Mouse (Mus musculus): Measurements from ENCODE around the gene Arhgef19. TPM values are rescaled to one million over a fixed set of nuclear protein-coding genes. Genes with fewer than 3 reads are reported as not detected.

The Arhgef19 gene
- polyA plus RNA-seq, 1 experiment from 2014 or later = 10.9 TPM

DNA sequence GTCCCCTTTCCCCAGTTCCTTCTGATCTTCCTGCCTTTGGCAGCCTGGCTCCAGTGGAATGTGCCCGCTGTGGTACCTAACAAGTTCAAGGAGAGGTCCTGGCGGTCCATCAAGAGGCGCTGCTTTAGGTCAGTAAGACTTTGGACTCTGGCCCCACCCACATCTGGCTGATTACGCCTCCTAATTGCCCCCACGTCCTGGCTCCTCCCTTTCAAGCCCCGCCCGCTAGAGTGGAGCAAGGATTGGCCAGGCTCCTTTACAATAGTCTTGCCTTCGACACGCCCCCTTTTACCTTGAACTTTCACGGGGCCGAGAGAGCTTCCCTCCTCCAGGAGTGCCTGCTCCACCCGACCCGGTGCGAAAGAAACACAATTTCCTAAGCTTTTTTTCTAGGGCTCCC, 1.3 kb downstream of the Arhgef19 start:
- peak overlapping the region; percentile 17; the same call in 1 of the 2 replicates for H3K4me2 ChIP-seq (replicated peaks)
- H3K36me3 ChIP-seq = no peaks in the 10 kb centered on the region
- peaks cover 92% of the 10 kb centered on the region for H3K27me3 ChIP-seq
- peaks cover 50% of the 10 kb centered on the region for H3K4me1 ChIP-seq
- H3K4me3 ChIP-seq = no peak overlapping the region
- H3K9me3 ChIP-seq (replicated peaks) = no peaks in the 10 kb centered on the region
- H3K27ac ChIP-seq = no peak overlapping the region
- H3K9ac ChIP-seq = no peak overlapping the region
- WGBS = 2% methylated on average over 14 of the region's 14 CpGs
- no peak for ATAC-seq (ENCODE audit: low FRiP score)

DNA sequence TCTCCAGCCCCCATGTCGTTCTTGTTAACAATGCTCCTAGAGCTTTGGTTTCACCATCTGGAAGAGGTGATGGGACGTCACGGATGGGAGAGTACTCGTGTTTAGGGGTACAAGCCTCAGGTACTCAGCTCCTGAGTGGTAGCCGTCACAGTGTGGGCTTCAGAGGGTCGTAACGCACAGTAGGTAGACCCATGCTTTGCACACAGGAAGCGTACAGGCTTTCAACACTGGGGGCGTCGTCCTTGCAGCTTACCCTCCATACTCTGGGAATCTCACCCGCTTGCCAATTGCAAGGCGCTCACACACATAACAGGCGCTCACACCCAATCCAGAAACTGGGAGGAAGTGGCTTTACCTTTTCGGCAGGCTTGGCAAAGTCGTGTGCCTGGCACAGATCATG, 2.6 kb downstream of the Arhgef19 start:
- Histone ChIP-seq H3K4me3 (no peak overlapping the region), H3K4me1 (peaks cover 62% of the 10 kb centered on the region), H3K9me3 (replicated peaks) (no peaks in the 10 kb centered on the region), H3K4me2 (replicated peaks) (peak overlapping the region; percentile 26; the same call in 1 of the 2 replicates), H3K27me3 (peaks cover 96% of the 10 kb centered on the region), H3K27ac (no peak overlapping the region), H3K36me3 (no peaks in the 10 kb centered on the region), H3K9ac (no peak overlapping the region)
- no peak for ATAC-seq (ENCODE audit: low FRiP score)
- WGBS = 34% methylated on average over 15 of the region's 15 CpGs

DNA sequence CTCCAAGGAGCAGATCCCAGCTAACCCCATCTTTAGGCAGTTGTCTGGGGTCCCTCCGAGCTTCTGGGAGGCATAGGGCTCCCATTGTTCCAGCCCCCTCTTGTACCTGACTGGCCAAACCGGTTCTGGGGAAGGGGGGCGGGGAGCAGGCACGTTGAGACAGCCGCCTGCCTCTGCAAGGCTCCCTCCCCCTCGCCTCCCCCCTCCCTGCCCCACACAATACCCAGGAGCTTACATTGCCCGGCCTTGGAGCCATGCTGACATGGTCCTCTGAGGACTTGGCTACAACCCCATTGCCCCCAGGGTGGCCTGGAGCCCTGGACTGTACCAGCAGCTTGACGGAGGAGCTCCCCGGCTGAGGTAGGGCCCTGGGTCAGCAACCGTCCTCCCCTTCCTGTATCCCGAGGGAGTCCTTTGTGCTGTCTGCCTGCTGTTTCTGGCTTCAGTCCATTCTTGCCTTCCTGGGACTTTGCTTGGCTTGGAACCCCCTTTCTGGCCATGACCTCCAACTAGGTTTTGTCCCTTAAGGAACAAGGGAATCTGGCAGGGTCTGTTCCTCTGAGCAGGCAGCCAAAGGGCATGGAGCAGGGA, 3.4 kb downstream of the Arhgef19 start:
- peaks cover 71% of the 10 kb centered on the region for H3K4me1 ChIP-seq
- WGBS = 6% methylated on average over 10 of the region's 11 CpGs
- peak overlapping the region; percentile 26 for H3K4me2 ChIP-seq (replicated peaks)
- 0 out of 2 replicates have a peak, but pooled peaks have one; percentile 9 for ATAC-seq (ENCODE audit: low FRiP score)
- peaks cover 98% of the 10 kb centered on the region for H3K27me3 ChIP-seq
- H3K9ac ChIP-seq = no peak overlapping the region
- H3K36me3 ChIP-seq = no peaks in the 10 kb centered on the region
- H3K9me3 ChIP-seq (replicated peaks) = no peaks in the 10 kb centered on the region
- peak overlapping the region; percentile 10; the same call in 1 of the 2 replicates for H3K4me3 ChIP-seq
- H3K27ac ChIP-seq = no peak overlapping the region

DNA sequence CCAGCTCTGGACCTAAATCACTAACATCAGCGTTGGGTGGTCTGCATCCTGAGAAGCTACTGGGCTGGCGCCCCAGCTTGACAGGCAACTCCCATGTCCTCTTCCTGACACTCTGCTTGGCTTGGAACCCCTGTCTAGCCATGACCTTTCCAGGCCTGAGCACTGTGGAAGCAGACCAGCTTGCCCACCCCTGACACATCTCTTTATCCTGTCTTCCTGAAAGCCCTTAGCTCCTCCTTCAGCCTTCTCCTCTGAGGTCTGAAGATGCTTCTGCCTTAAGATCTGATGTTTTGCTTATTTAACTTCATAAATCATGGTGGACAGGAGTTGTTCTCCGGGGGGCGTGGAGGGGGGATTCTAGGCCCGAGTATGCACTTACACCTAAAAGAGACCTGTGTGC, 4.3 kb downstream of the Arhgef19 start:
- H3K4me1 ChIP-seq = peaks cover 79% of the 10 kb centered on the region
- H3K27me3 ChIP-seq = peaks cover 98% of the 10 kb centered on the region
- H3K9me3 ChIP-seq (replicated peaks) = no peaks in the 10 kb centered on the region
- H3K27ac ChIP-seq = no peak overlapping the region
- no peak for ATAC-seq (ENCODE audit: low FRiP score)
- 0 out of 2 replicates have a peak overlapping the region, but pooled peaks have one; percentile 34 for H3K4me2 ChIP-seq (replicated peaks)
- 55% methylated on average over 5 of the region's 5 CpGs for WGBS
- no peak overlapping the region for H3K4me3 ChIP-seq
- H3K9ac ChIP-seq = no peak overlapping the region
- no peaks in the 10 kb centered on the region for H3K36me3 ChIP-seq

DNA sequence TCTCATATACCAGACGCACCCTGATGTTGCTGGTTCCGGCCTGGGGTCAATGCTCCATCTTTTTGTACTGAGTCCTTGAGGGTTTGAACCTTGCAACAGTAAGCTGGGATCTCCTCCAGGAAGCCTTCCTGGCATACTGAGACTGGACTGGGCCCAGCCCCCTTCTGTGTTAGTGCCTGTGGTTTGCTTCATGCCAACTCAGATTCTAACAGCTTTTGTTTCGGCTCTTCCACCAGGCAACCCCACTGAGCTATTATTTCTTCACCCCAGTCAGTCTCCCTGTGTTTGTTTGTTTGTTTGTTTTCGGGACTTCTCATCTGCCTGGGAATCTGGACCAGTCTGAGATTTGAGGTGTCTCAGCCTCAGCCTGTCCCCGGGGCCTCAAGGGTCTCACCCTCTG, 5.1 kb downstream of the Arhgef19 start:
- no peaks in the 10 kb centered on the region for H3K9me3 ChIP-seq (replicated peaks)
- H3K4me2 ChIP-seq (replicated peaks) = peak overlapping the region; percentile 34
- H3K27ac ChIP-seq = peak overlapping the region; percentile 73
- H3K4me3 ChIP-seq = no peak overlapping the region; the same call in 1 of the 2 replicates
- no peak for ATAC-seq (ENCODE audit: low FRiP score)
- H3K27me3 ChIP-seq = peaks cover 98% of the 10 kb centered on the region
- 38% methylated on average over 5 of the region's 5 CpGs for WGBS
- H3K36me3 ChIP-seq = no peaks in the 10 kb centered on the region
- no peak overlapping the region for H3K9ac ChIP-seq
- H3K4me1 ChIP-seq = peaks cover 73% of the 10 kb centered on the region

DNA sequence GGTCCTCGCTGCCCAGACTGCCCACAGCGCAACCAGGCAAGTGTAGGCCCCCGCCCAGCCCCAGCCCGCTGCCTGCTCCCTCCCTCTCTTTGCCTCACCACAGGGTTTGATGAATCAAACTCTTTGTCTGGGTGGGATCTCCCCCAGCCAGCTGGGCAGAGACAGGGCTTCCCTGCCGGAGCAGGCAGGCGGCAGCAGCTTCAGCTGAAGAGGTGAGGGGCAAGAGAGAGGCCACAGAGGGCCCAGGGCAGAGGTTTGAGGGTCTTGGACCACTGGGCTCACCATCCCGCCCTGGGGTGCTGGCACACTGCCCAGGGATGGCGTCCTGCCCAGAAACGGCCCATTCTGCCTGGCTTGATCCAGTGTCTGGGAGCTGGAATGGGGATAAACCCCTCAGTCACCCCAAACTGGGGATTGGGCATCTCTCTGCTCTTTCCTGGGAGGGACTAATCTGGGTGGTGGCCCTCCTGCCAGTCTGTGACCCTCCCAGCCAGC, 5.7 kb downstream of the Arhgef19 start:
- Histone ChIP-seq H3K4me3 (peak overlapping the region; percentile 3; the same call in 1 of the 2 replicates), H3K9me3 (replicated peaks) (no peaks in the 10 kb centered on the region), H3K27ac (peak overlapping the region; percentile 73), H3K4me1 (peaks cover 67% of the 10 kb centered on the region), H3K9ac (no peak overlapping the region), H3K27me3 (peaks cover 98% of the 10 kb centered on the region), H3K4me2 (replicated peaks) (peak overlapping the region; percentile 34), H3K36me3 (no peaks in the 10 kb centered on the region)
- 13% methylated on average over 9 of the region's 9 CpGs for WGBS
- ATAC-seq (ENCODE audit: low FRiP score) = peak; percentile 41; the same call in 1 of the 2 replicates

DNA sequence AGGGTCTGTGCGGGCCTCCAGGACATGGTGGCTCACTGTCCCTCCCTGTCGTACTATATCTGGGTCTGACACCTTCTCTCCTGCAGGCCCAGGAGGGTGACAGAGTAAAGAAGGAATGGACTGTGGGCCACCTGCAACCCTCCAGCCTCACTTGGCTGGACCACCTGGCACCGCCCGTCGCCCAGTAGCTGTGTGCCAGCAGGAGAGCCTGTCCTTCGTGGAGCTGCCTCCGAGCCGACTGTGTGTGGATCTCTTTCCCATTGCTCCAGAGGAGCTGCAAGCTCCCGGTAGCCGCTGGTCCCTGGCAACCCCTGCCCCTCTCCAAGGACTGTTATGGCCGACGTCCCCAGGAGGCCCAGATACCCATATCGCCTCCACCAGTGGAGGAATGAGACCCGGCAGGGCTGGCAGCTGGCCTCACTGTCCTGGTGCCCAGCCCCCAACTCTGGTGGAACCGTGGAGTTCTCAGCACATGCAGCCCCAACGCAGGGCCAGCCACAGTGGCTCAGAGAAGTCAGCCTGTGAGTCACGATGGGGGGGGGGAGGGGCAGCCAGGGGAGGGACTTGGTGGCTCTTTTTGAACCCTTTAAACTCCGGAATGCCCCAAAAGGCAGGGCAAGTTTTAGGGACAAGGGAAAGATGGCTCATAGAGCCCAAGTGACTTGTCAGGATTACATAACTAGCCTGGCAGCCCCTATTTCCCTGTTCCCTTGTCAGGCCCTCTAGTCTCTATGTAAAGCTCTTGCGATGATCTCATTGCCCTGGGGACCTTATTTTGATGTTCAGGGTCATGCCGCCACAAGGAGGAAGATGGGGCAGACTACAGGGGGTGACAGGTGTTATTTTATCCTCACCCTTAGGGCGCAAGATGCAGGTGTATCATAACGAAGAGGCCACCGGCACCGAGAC, 7.0 kb downstream of the Arhgef19 start:
- WGBS = 18% methylated on average over 24 of the region's 24 CpGs

DNA sequence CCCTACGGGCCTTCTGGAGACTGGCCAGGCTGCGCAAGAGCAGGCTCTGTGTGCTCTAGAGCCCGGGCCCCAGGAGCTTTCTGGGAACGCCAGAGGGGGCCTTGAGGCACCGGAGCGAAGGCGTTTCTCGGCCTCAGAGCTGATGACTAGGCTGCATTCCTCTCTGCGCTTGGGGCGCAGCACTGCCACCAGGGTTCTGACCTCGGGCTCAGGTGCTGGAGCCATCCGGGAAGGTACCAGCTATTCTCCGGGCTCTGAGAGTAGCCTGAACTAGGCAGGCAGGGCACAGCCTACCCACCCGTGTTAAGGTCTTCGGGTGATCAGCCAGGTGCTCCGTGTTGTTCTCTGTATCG, 7.7 kb downstream of the Arhgef19 start:
- Histone ChIP-seq H3K4me2 (replicated peaks) (peak overlapping the region; percentile 59), H3K4me3 (peak overlapping the region; percentile 42), H3K9me3 (replicated peaks) (no peaks in the 10 kb centered on the region), H3K27ac (no peak overlapping the region), H3K4me1 (peaks cover 65% of the 10 kb centered on the region), H3K27me3 (peaks cover 91% of the 10 kb centered on the region), H3K9ac (no peak overlapping the region), H3K36me3 (no peaks in the 10 kb centered on the region)
- 5% methylated on average over 17 of the region's 17 CpGs for whole genome bisulfite sequencing
- no peak for ATAC-seq (ENCODE audit: low FRiP score)

More for the DNA sequence above, 7.0 kb downstream of the Arhgef19 start:
- H3K4me3 ChIP-seq = 0 out of 2 replicates have a peak overlapping the region, but pooled peaks have one; percentile 42
- H3K36me3 ChIP-seq = no peaks in the 10 kb centered on the region
- ATAC-seq (ENCODE audit: low FRiP score) = no peak
- H3K27me3 ChIP-seq = peaks cover 97% of the 10 kb centered on the region
- no peaks in the 10 kb centered on the region for H3K9me3 ChIP-seq (replicated peaks)
- H3K27ac ChIP-seq = no peak overlapping the region
- peaks cover 68% of the 10 kb centered on the region for H3K4me1 ChIP-seq
- peak overlapping the region; percentile 59 for H3K4me2 ChIP-seq (replicated peaks)
- 0 out of 2 replicates have a peak overlapping the region, but pooled peaks have one; percentile 20 for H3K9ac ChIP-seq

DNA sequence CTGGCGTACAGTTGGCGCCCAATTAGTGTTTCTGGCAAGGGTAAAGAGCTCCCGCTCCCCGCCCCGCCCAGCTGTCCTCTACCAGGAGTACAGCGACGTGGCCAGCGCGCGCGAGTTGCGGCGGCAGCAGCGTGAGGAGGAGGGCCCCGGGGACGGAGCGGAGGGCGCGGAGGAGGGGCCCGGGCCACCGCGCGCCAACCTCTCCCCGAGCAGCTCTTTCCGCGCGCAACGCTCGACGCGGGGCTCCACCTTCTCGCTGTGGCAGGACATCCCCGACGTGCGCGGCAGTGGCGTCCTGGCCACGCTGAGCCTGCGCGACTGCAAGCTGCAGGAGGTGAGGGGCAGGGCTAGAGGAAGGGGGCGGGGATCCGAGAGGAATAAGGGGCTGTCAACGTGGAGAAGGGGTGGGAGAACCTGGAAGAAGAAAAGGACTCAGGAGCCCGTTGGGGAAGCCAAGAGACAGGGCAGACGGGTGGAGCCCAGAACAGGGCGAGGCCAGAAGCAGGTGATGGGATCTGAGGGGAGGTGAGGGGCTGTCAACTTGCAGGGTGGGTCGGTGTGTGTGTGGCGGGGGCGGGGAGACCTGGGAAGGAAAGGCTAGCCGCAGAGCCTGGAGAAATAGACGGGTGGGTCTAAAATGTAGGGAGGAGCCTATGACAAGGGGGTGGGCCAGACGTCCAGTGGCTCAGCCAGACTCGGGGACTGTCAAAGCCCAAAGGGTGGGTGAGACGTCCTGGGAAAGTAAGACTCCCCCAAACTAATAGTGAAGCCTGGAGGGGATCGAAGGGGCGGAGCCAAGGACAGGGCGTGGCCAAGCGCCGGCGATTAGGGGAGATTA, 8.7 kb downstream of the Arhgef19 start:
- Histone ChIP-seq H3K9ac (peak overlapping the region; percentile 32; the same call in 1 of the 2 replicates), H3K27ac (no peak overlapping the region), H3K9me3 (replicated peaks) (no peaks in the 10 kb centered on the region), H3K4me1 (peaks cover 55% of the 10 kb centered on the region), H3K4me2 (replicated peaks) (peak overlapping the region; percentile 59), H3K27me3 (peaks cover 81% of the 10 kb centered on the region), H3K36me3 (no peaks in the 10 kb centered on the region), H3K4me3 (peak overlapping the region; percentile 42)
- ATAC-seq (ENCODE audit: low FRiP score) = 0 out of 2 replicates have a peak, but pooled peaks have one; percentile 12
- WGBS = 2% methylated on average over 53 of the region's 60 CpGs

DNA sequence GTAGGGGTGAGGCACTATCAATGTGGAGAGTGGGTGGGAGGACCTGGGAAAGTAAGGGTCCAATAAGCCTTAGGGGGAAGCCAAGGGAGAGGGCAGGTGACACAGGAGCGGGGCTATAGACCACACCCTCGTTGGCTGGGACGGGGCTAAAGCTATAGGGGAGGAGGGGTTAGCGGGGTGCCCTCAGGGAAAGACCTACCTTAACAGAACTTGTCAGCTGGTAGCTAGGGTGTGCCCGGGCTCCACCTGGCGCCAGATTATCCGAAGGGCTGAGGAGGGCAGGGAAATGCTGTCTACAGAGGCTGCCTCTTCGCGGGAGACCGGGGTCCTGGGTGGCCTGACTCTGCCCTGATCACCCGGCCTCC, 9.3 kb downstream of the Arhgef19 start:
- H3K9me3 ChIP-seq (replicated peaks) = no peaks in the 10 kb centered on the region
- 6% methylated on average over 11 of the region's 11 CpGs for WGBS
- H3K4me1 ChIP-seq = peaks cover 52% of the 10 kb centered on the region
- no peak for ATAC-seq (ENCODE audit: low FRiP score)
- no peak overlapping the region for H3K27ac ChIP-seq
- H3K27me3 ChIP-seq = peaks cover 75% of the 10 kb centered on the region
- H3K4me2 ChIP-seq (replicated peaks) = peak overlapping the region; percentile 59; the same call in 1 of the 2 replicates
- H3K4me3 ChIP-seq = peak overlapping the region; percentile 42; the same call in 1 of the 2 replicates
- H3K9ac ChIP-seq = no peak overlapping the region
- no peaks in the 10 kb centered on the region for H3K36me3 ChIP-seq

DNA sequence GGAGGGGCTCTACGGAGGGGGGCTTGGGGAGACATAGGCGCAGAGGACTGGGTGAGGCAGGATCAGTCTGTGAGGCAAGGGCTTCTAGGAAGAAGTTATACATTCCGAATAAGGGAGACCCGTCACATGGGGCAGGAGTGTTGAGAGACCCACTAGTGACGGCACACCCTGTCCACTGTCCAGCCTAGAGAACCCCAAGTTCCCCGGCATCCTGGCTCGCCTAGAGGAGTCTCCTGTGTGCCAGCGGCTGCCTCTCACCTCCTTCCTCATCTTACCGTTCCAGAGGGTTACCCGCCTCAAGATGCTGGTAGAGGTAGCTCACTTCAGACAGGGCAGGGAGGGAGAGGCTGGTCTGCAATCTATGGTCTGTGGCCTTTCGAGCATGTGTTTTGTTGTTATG, 10.1 kb downstream of the Arhgef19 start:
- peaks cover 67% of the 10 kb centered on the region for H3K27me3 ChIP-seq
- H3K27ac ChIP-seq = no peak overlapping the region
- no peak overlapping the region for H3K9ac ChIP-seq
- no peak overlapping the region for H3K4me2 ChIP-seq (replicated peaks)
- ATAC-seq (ENCODE audit: low FRiP score) = no peak
- peaks cover 52% of the 10 kb centered on the region for H3K4me1 ChIP-seq
- H3K4me3 ChIP-seq = no peak overlapping the region
- no peaks in the 10 kb centered on the region for H3K36me3 ChIP-seq
- 70% methylated on average over 11 of the region's 11 CpGs for WGBS
- no peaks in the 10 kb centered on the region for H3K9me3 ChIP-seq (replicated peaks)

Data from hindbrain, embryonic 12.5 days (tissue).